Mouse (Mus musculus): ENCODE measurements around the gene Bax. TPM values are rescaled to one million over a fixed set of nuclear protein-coding genes. Genes with fewer than 3 reads are reported as not detected.

Bax gene
- total and polyA plus RNA-seq, 3 experiments, result 105 to 778 (median 205) TPM

- Histone ChIP-seq H3K9ac (ENCODE audit: control insufficient read depth, low read depth, low read length, poor library complexity, severe bottlenecking) (no peak overlapping the region), H3K79me2 (ENCODE audit: control insufficient read depth, insufficient read depth, low read length, poor library complexity) (peaks cover 28% of the 10 kb centered on the region), H3K27me3 (ENCODE audit: control insufficient read depth in 1 of 2, insufficient read depth in 2 of 2, low read length in 2 of 2) (no peaks in the 10 kb centered on the region), H3K4me3 (ENCODE audit: control insufficient read depth in 1 of 2, insufficient read depth in 1 of 2, low read depth in 2 of 2, low read length in 2 of 2) (no peak overlapping the region), H3K9me3 (replicated peaks; ENCODE audit: insufficient read depth, low read length) (no peaks in the 10 kb centered on the region), H3K4me1 (ENCODE audit: control insufficient read depth in 1 of 2, insufficient read depth in 2 of 2, low read length in 2 of 2) (peaks cover 0 to 9% of the 10 kb centered on the region in 2 experiments; a peak in 3 of 4 replicates), H3K36me3 (ENCODE audit: control insufficient read depth in 1 of 2, insufficient read depth in 2 of 2, low read length in 2 of 2) (peaks cover under 1 to 8% of the 10 kb centered on the region in 2 experiments; a peak in 3 of 4 replicates), H3K27ac (ENCODE audit: control insufficient read depth, low read depth, low read length) (no peak overlapping the region)
- no peak for DNase-seq (ENCODE audit: low read depth, low spot score)
- TF ChIP-seq POLR2AphosphoS2 (IDR thresholded peaks at IDR 0.05; ENCODE audit: low read length) (no peak), CTCF (IDR thresholded peaks at IDR 0.05 in 2 of 3, conservative IDR thresholded peaks at IDR 0.05 in 1 of 3; ENCODE audit: control insufficient read depth in 1 of 3, insufficient read depth in 1 of 3, low read depth in 2 of 3, low read length in 3 of 3, poor library complexity in 1 of 3, severe bottlenecking in 1 of 3) (no peak), TBP (IDR thresholded peaks at IDR 0.05; ENCODE audit: low read depth, low read length) (no peak), POLR2AphosphoS5 (IDR thresholded peaks at IDR 0.05; ENCODE audit: borderline replicate concordance, low read depth, low read length) (no peak), EP300 (IDR thresholded peaks at IDR 0.05; ENCODE audit: low read depth in 1 of 2, low read length in 2 of 2) (no peak), SMC3 (IDR thresholded peaks at IDR 0.05; ENCODE audit: low read depth, low read length) (no peak), NRF1 (IDR thresholded peaks at IDR 0.05; ENCODE audit: insufficient read depth, low read depth, low read length, poor library complexity, severe bottlenecking) (no peak), ZKSCAN1 (IDR thresholded peaks at IDR 0.05; ENCODE audit: low read depth, low read length) (no peak), RAD21 (IDR thresholded peaks at IDR 0.05; ENCODE audit: low read depth, low read length) (no peak), MAZ (IDR thresholded peaks at IDR 0.05; ENCODE audit: low read depth, low read length) (no peak), UBTF (IDR thresholded peaks at IDR 0.05; ENCODE audit: borderline replicate concordance, insufficient read depth, low read depth, low read length) (no peak), JUND (IDR thresholded peaks at IDR 0.05; ENCODE audit: low read depth, low read length) (no peak), TCF12 (IDR thresholded peaks at IDR 0.05; ENCODE audit: low read depth, low read length) (no peak), E2F4 (IDR thresholded peaks at IDR 0.05; ENCODE audit: borderline replicate concordance, low read depth, low read length) (no peak), NELFE (IDR thresholded peaks at IDR 0.05; ENCODE audit: low read depth, low read length) (no peak), ETS1 (IDR thresholded peaks at IDR 0.05; ENCODE audit: low read depth, low read length) (no peak), MAFK (IDR thresholded peaks at IDR 0.05; ENCODE audit: borderline replicate concordance, low read depth, low read length) (no peak), MXI1 (IDR thresholded peaks at IDR 0.05; ENCODE audit: low read depth, low read length) (no peak), CHD2 (IDR thresholded peaks at IDR 0.05; ENCODE audit: low read length) (no peak), SIN3A (IDR thresholded peaks at IDR 0.05; ENCODE audit: low read length) (no peak)
Measured at GRCm38 (mm10) chr7:45437046-45437445, 29.7 kb downstream of the Bax start.

DNA sequence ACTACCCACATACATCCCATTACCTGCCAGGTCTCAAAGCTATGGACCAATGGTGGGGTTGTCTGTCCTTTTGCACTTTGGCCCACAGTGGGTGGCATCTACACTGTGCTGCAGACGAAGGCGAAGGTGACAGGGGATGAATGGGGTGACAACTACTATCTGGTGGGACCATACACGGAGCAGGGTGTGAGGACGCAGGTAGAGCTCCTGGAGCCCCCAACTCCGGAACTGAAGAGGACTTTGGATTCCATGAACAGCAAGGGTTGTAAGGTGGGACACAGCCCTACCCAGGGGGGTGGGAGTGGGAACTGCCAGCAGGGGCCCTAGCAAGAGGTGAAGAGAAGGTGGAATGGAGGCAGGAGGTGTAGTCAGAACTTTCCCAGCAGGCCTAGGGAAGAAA lies 30.3 kb downstream of the Bax start:
- H3K79me2 ChIP-seq (ENCODE audit: control insufficient read depth, insufficient read depth, low read length, poor library complexity), result peaks cover 33% of the 10 kb centered on the region
- H3K9me3 ChIP-seq (replicated peaks; ENCODE audit: insufficient read depth, low read length), result no peaks in the 10 kb centered on the region
- no peaks in the 10 kb centered on the region for H3K27me3 ChIP-seq (ENCODE audit: control insufficient read depth in 1 of 2, insufficient read depth in 2 of 2, low read length in 2 of 2)
- H3K4me1 ChIP-seq (ENCODE audit: control insufficient read depth in 1 of 2, insufficient read depth in 2 of 2, low read length in 2 of 2), result peaks cover 0 to 9% of the 10 kb centered on the region in 2 experiments; a peak in 3 of 4 replicates
- H3K9ac ChIP-seq (ENCODE audit: control insufficient read depth, low read depth, low read length, poor library complexity, severe bottlenecking), result no peak overlapping the region
- H3K4me3 ChIP-seq (ENCODE audit: control insufficient read depth in 1 of 2, insufficient read depth in 1 of 2, low read depth in 2 of 2, low read length in 2 of 2), result no peak overlapping the region
- H3K36me3 ChIP-seq (ENCODE audit: control insufficient read depth in 1 of 2, insufficient read depth in 2 of 2, low read length in 2 of 2), result peaks cover 6 to 8% of the 10 kb centered on the region in 2 experiments; a peak in 3 of 4 replicates
- TF ChIP-seq ZC3H11A (IDR thresholded peaks at IDR 0.05; ENCODE audit: low read depth, low read length) (no peak), TAL1 (IDR thresholded peaks at IDR 0.05; ENCODE audit: low read length) (no peak), ELF1 (IDR thresholded peaks at IDR 0.05; ENCODE audit: low read depth, low read length) (no peak), USF2 (IDR thresholded peaks at IDR 0.05; ENCODE audit: borderline replicate concordance in 1 of 2, insufficient read depth in 1 of 2, low read depth in 1 of 2, low read length in 2 of 2) (no peak), MEF2A (IDR thresholded peaks at IDR 0.05; ENCODE audit: extremely low read depth, insufficient replicate concordance, low read depth, low read length, poor library complexity, severe bottlenecking) (no peak), CHD1 (IDR thresholded peaks at IDR 0.05; ENCODE audit: low read depth, low read length) (no peak), CHD2 (IDR thresholded peaks at IDR 0.05; ENCODE audit: low read length) (no peak), MAX (IDR thresholded peaks at IDR 0.05; ENCODE audit: low read length) (no peak), POLR2A (IDR thresholded peaks at IDR 0.05; ENCODE audit: control insufficient read depth in 1 of 2, insufficient read depth in 1 of 2, low read depth in 1 of 2, low read length in 2 of 2, poor library complexity in 1 of 2) (no peak), MXI1 (IDR thresholded peaks at IDR 0.05; ENCODE audit: low read depth, low read length) (no peak), ZMIZ1 (IDR thresholded peaks at IDR 0.05; ENCODE audit: low read depth, low read length) (no peak), POLR2AphosphoS2 (IDR thresholded peaks at IDR 0.05; ENCODE audit: low read length) (no peak), E2F4 (IDR thresholded peaks at IDR 0.05; ENCODE audit: borderline replicate concordance, low read depth, low read length) (no peak), RCOR1 (IDR thresholded peaks at IDR 0.05; ENCODE audit: low read depth, low read length) (no peak), UBTF (IDR thresholded peaks at IDR 0.05; ENCODE audit: borderline replicate concordance, insufficient read depth, low read depth, low read length) (no peak), GABPA (IDR thresholded peaks at IDR 0.05; ENCODE audit: low read depth, low read length) (no peak), TBP (IDR thresholded peaks at IDR 0.05; ENCODE audit: low read depth, low read length) (no peak)
- DNase-seq (ENCODE audit: low read depth, low spot score), result no peak
- H3K27ac ChIP-seq (ENCODE audit: control insufficient read depth, low read depth, low read length), result no peak overlapping the region
